Mouse (Mus musculus): ENCODE measurements around the gene Mrps35. TPM values are rescaled to one million over a fixed set of nuclear protein-coding genes. Genes with fewer than 3 reads are reported as not detected.

Gene Mrps35
- polyA plus RNA-seq, 2 experiments = 33.4 to 104 TPM

GRCm38 (mm10) chr6:147018364-147018763, 24.2 kb upstream of the Mrps35 start:
- TF ChIP-seq POLR2A (IDR thresholded peaks at IDR 0.05; ENCODE audit: borderline replicate concordance, extremely low read depth, insufficient read depth, insufficient read length) = no peak
- Histone ChIP-seq H3K36me3 (ENCODE audit: control insufficient read depth, insufficient read depth, low read length) (peaks cover 63% of the 10 kb centered on the region), H3K27ac (replicated peaks; ENCODE audit: low read depth, low read length) (no peak overlapping the region), H3K27me3 (ENCODE audit: control insufficient read depth, insufficient read depth, low read length) (no peaks in the 10 kb centered on the region), H3K4me1 (ENCODE audit: control insufficient read depth, insufficient read depth, low read length) (no peaks in the 10 kb centered on the region), H3K4me3 (replicated peaks; ENCODE audit: low read length) (no peak overlapping the region), H3K9ac (ENCODE audit: low read depth, low read length, severe bottlenecking) (no peak overlapping the region), H3K9me3 (ENCODE audit: control insufficient read depth, low read length) (no peaks in the 10 kb centered on the region), H3K4me2 (replicated peaks; ENCODE audit: low read depth, low read length, severe bottlenecking) (no peak overlapping the region)
- no peak for ATAC-seq (ENCODE audit: low FRiP score, low read depth)
- DNase-seq (ENCODE audit: low spot score) = no peak
- 88% methylated on average over 5 of the region's 5 CpGs for WGBS

DNA sequence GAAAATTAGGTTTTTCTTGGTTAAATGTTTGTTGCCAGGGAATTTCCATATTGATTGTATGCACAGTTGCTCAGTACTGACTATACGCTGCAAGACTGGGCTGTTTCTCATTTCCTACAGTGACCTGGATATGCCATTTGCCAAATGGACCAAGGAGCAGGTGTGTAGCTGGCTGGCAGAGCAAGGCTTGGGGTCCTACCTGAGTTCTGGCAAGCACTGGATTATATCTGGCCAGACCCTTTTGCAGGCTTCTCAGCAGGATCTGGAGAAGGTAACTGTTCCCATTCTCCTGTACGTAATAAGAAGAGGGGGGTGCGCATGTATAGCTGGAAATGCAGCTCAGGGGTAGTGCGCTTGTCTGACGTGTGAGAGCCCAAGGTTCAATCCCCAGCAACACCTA, 21.4 kb upstream of the Mrps35 start:
- H3K4me3 ChIP-seq (replicated peaks; ENCODE audit: low read length) = no peak overlapping the region
- H3K9me3 ChIP-seq (ENCODE audit: control insufficient read depth, low read length) = no peaks in the 10 kb centered on the region
- H3K27ac ChIP-seq (replicated peaks; ENCODE audit: low read depth, low read length) = no peak overlapping the region
- DNase-seq (ENCODE audit: low spot score) = no peak
- H3K4me1 ChIP-seq (ENCODE audit: control insufficient read depth, insufficient read depth, low read length) = no peaks in the 10 kb centered on the region
- no peak for TF ChIP-seq POLR2A (IDR thresholded peaks at IDR 0.05; ENCODE audit: borderline replicate concordance, extremely low read depth, insufficient read depth, insufficient read length)
- no peak overlapping the region for H3K9ac ChIP-seq (ENCODE audit: low read depth, low read length, severe bottlenecking)
- no peaks in the 10 kb centered on the region for H3K27me3 ChIP-seq (ENCODE audit: control insufficient read depth, insufficient read depth, low read length)
- H3K36me3 ChIP-seq (ENCODE audit: control insufficient read depth, insufficient read depth, low read length) = peaks cover 63% of the 10 kb centered on the region
- ATAC-seq (ENCODE audit: low FRiP score, low read depth) = no peak
- no peak overlapping the region for H3K4me2 ChIP-seq (replicated peaks; ENCODE audit: low read depth, low read length, severe bottlenecking)
- 91% methylated on average over 5 of the region's 5 CpGs for WGBS

DNA sequence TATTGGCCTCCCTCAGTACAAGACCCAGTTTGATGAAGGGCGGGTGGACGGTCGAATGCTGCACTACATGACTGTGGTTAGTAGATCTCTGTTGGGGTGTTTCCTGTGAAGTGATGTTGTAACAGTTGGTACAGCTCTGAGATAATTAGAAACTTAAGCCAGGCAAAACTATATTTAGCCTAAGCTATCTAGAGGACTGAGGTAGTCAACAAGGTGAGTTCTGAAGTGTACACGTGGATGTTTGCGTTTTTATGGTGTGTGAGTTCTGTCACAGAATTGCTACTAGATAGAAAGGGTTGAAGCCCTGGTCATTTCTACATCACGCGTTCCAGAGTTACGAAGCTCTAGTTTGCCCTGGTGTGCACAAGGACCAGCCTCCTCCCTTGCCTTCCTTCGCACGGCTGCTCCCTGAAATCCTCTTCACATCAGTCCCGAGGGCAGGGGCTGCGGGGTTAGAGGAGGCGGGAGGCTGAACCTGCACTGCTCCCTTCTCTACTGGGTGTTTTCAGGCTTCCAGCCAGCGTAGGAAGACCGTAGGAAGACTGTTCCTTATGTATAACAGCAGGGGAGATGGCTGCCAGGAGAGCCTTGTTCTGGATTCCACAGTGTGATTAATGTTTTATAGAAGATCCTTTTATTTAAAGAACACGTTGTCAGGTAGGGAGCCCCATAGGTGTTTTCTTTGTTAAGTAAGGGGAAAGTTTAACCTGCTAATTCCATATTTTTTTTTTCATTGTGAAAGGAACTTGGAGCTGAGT, 20.0 kb upstream of the Mrps35 start:
- H3K4me2 ChIP-seq (replicated peaks; ENCODE audit: low read depth, low read length, severe bottlenecking) = no peak overlapping the region
- ATAC-seq (ENCODE audit: low FRiP score, low read depth) (no peak), DNase-seq (ENCODE audit: low spot score) (no peak)
- H3K9me3 ChIP-seq (ENCODE audit: control insufficient read depth, low read length) = no peaks in the 10 kb centered on the region
- TF ChIP-seq POLR2A (IDR thresholded peaks at IDR 0.05; ENCODE audit: borderline replicate concordance, extremely low read depth, insufficient read depth, insufficient read length) = no peak
- H3K27ac ChIP-seq (replicated peaks; ENCODE audit: low read depth, low read length) = no peak overlapping the region
- WGBS = 85% methylated on average over 16 of the region's 16 CpGs
- peaks cover 66% of the 10 kb centered on the region for H3K36me3 ChIP-seq (ENCODE audit: control insufficient read depth, insufficient read depth, low read length)
- H3K27me3 ChIP-seq (ENCODE audit: control insufficient read depth, insufficient read depth, low read length) = no peaks in the 10 kb centered on the region
- H3K9ac ChIP-seq (ENCODE audit: low read depth, low read length, severe bottlenecking) = no peak overlapping the region
- no peaks in the 10 kb centered on the region for H3K4me1 ChIP-seq (ENCODE audit: control insufficient read depth, insufficient read depth, low read length)
- no peak overlapping the region for H3K4me3 ChIP-seq (replicated peaks; ENCODE audit: low read length)

DNA sequence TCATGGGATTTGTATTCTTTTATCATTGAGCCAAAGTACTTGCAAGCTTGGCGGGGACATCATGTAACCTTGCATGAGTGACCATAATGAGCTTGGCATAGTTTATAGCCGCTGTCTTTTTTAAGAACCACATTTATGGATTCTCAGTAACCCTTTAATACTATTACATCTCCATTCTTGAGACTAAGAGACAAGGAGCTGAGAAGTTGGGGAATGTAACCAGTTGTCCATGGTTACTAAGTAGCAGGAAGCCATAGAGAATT, 19.5 kb upstream of the Mrps35 start:
- H3K36me3 ChIP-seq (ENCODE audit: control insufficient read depth, insufficient read depth, low read length) = peaks cover 66% of the 10 kb centered on the region
- H3K9me3 ChIP-seq (ENCODE audit: control insufficient read depth, low read length) = no peaks in the 10 kb centered on the region
- no peak for TF ChIP-seq POLR2A (IDR thresholded peaks at IDR 0.05; ENCODE audit: borderline replicate concordance, extremely low read depth, insufficient read depth, insufficient read length)
- H3K4me2 ChIP-seq (replicated peaks; ENCODE audit: low read depth, low read length, severe bottlenecking) = no peak overlapping the region
- H3K4me3 ChIP-seq (replicated peaks; ENCODE audit: low read length) = no peak overlapping the region
- no peaks in the 10 kb centered on the region for H3K27me3 ChIP-seq (ENCODE audit: control insufficient read depth, insufficient read depth, low read length)
- 90% methylated on average over 2 of the region's 2 CpGs for WGBS
- no peak for ATAC-seq (ENCODE audit: low FRiP score, low read depth)
- H3K9ac ChIP-seq (ENCODE audit: low read depth, low read length, severe bottlenecking) = no peak overlapping the region
- no peaks in the 10 kb centered on the region for H3K4me1 ChIP-seq (ENCODE audit: control insufficient read depth, insufficient read depth, low read length)
- no peak for DNase-seq (ENCODE audit: low spot score)
- H3K27ac ChIP-seq (replicated peaks; ENCODE audit: low read depth, low read length) = no peak overlapping the region

- Histone ChIP-seq H3K9me3 (ENCODE audit: control insufficient read depth, low read length) (no peaks in the 10 kb centered on the region), H3K9ac (ENCODE audit: low read depth, low read length, severe bottlenecking) (no peak overlapping the region), H3K4me3 (replicated peaks; ENCODE audit: low read length) (no peak overlapping the region), H3K36me3 (ENCODE audit: control insufficient read depth, insufficient read depth, low read length) (peaks cover 67% of the 10 kb centered on the region), H3K4me1 (ENCODE audit: control insufficient read depth, insufficient read depth, low read length) (no peaks in the 10 kb centered on the region), H3K27ac (replicated peaks; ENCODE audit: low read depth, low read length) (no peak overlapping the region), H3K27me3 (ENCODE audit: control insufficient read depth, insufficient read depth, low read length) (no peaks in the 10 kb centered on the region), H3K4me2 (replicated peaks; ENCODE audit: low read depth, low read length, severe bottlenecking) (no peak overlapping the region)
- DNase-seq (ENCODE audit: low spot score) (no peak), ATAC-seq (ENCODE audit: low FRiP score, low read depth) (no peak)
- no peak for TF ChIP-seq POLR2A (IDR thresholded peaks at IDR 0.05; ENCODE audit: borderline replicate concordance, extremely low read depth, insufficient read depth, insufficient read length)
These were observed 19.0 kb upstream of the Mrps35 start for GRCm38 (mm10) chr6:147023568-147023967.

- Histone ChIP-seq H3K27me3 (ENCODE audit: control insufficient read depth, insufficient read depth, low read length) (no peaks in the 10 kb centered on the region), H3K27ac (replicated peaks; ENCODE audit: low read depth, low read length) (no peak overlapping the region), H3K9me3 (ENCODE audit: control insufficient read depth, low read length) (no peaks in the 10 kb centered on the region), H3K4me1 (ENCODE audit: control insufficient read depth, insufficient read depth, low read length) (no peaks in the 10 kb centered on the region), H3K9ac (ENCODE audit: low read depth, low read length, severe bottlenecking) (no peak overlapping the region), H3K4me3 (replicated peaks; ENCODE audit: low read length) (no peak overlapping the region), H3K4me2 (replicated peaks; ENCODE audit: low read depth, low read length, severe bottlenecking) (no peak overlapping the region), H3K36me3 (ENCODE audit: control insufficient read depth, insufficient read depth, low read length) (peaks cover 65% of the 10 kb centered on the region)
- WGBS = 92% methylated on average over 3 of the region's 3 CpGs
- TF ChIP-seq POLR2A (IDR thresholded peaks at IDR 0.05; ENCODE audit: borderline replicate concordance, extremely low read depth, insufficient read depth, insufficient read length) = no peak
- DNase-seq (ENCODE audit: low spot score) (no peak), ATAC-seq (ENCODE audit: low FRiP score, low read depth) (no peak)
These were observed 17.8 kb upstream of the Mrps35 start for GRCm38 (mm10) chr6:147024761-147025160.

Data from limb, embryonic 14.5 days (tissue).